Mouse (Mus musculus) lung, postnatal 0 days (tissue): ENCODE measurements at regions not wholly inside any gene's neighbourhood (a gene's known extent, or its start where the extent isn't known, plus 50 kb on each side); places are given as distances from the start of the nearest gene placed in this dataset.

Source experiments
- CTCF ChIP-seq: IDR thresholded peaks from 2 replicates; pipeline ENCODE4 v1.5.1; 2016; ENCODE audit warnings: antibody characterized with exemption, mild to moderate bottlenecking
- EP300 ChIP-seq: IDR thresholded peaks from 2 replicates; pipeline ENCODE4 v1.6.1; 2016; ENCODE audit warnings: antibody characterized with exemption, mild to moderate bottlenecking, control low read depth

- TF ChIP-seq CTCF, result no peak
- no peak for TF ChIP-seq EP300
Observed at GRCm38 (mm10) chr15:63692491-63693295, 152.3 kb downstream of the Gsdmc2 start.
